Mouse (Mus musculus): Measurements from ENCODE around the gene Stard8.

DNA sequence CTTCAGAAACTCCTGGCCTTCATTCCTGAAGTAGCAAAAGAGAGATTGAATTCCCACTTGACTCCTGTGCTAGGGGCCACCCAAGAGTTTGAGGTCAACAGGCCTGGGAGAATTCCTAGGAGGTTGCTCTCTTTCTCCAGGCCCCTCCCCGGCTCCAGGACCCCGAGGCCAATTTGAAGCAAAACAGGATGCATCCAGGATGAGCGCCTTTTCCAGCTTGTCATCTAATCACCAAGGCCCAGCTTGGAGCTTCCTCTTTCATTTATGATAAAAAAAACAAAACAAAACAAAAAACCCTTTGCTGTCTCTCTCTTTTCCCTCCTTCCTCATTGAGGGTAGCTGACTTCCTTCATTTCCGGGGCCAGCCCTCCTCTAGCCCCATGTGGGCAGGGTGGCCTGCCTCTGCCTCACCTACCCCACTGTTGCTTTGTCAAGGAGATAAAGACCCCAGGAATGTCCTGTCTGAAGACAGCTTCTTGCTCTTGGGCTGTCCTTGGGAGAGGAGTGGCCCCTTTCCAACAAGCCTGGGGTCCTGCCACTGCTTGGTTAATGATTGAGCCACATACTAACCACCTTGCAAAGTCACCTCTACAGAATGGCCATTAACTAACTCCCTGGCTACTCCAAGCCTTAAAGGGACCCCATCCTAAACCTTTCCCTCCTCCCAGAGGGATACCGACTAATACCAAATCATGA, 43.5 kb downstream of the Stard8 start:
- TF ChIP-seq POLR2A (IDR thresholded peaks at IDR 0.05; ENCODE audit: borderline replicate concordance, control insufficient read depth, low read depth, low read length): no peak
- no peak for TF ChIP-seq CTCF (IDR thresholded peaks at IDR 0.05; ENCODE audit: control insufficient read depth, insufficient read depth, low read length)

Measured in bone marrow, adult 2 months (tissue).